Mouse (Mus musculus): Measurements from ENCODE around the gene Tmem25. TPM values are rescaled to one million over a fixed set of nuclear protein-coding genes. Genes with fewer than 3 reads are reported as not detected.

The Tmem25 gene
- polyA plus RNA-seq, 1 experiment, result 203 TPM

DNA sequence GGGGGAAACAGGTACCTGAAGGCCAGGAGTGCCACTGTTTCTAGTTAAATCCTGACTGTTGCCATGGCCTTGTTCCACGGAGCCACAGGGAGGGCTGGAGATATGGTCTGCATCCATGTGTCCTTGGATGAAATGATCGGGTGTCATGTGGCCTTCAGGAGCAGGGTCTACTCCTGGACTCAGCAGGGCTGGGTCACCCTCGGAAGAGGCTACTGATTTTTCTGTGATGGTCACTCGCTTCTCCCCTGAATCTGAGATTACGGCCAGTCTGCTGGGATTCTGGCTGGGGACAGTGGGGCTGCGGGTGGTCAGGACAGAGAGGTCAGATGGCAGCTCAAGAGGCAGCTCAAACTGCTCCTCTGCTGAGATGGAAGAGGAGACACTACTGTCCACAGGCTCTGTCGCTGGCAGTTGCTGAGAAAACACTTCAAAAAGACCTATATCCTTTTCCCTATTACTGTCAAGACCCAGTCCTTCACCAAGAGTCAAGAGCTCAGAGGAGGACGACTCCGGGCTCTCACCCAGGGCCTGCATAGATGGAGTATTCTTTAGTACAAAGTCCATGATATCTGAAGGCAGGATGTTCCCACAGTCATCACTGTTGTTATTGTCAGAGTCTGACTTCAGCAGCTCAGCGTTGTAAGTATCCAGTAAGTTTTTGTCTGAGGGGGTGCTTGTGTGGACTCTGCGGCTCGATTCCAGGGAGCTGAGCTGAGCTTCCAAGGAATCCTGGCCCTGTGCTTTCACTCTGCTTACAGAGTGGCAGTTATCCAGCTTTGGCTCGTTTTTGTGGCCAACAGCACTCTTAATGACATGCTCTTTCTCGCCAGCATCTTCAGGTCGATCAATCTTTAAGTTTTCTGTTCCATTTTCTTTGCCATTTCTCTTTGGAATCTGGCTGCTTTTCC is 21.1 kb upstream of the Tmem25 start:
- no peak for TF ChIP-seq CTCF (IDR thresholded peaks at IDR 0.05; ENCODE audit: borderline replicate concordance, insufficient read depth, low read depth, low read length)
- TF ChIP-seq POLR2A (IDR thresholded peaks at IDR 0.05; ENCODE audit: borderline replicate concordance, insufficient read depth, low read length), result no peak
- 65% methylated on average over 15 of the region's 15 CpGs for WGBS
- Histone ChIP-seq H3K4me1 (ENCODE audit: control insufficient read depth, insufficient read depth, low read length) (no peaks in the 10 kb centered on the region), H3K27ac (ENCODE audit: insufficient read depth, low read length) (no peak overlapping the region; the same call in 1 of the 2 replicates), H3K27me3 (ENCODE audit: control insufficient read depth, insufficient read depth, low read length) (no peaks in the 10 kb centered on the region), H3K4me3 (replicated peaks; ENCODE audit: insufficient read depth, low read depth, low read length) (no peak overlapping the region)
- no peak for DNase-seq

DNA sequence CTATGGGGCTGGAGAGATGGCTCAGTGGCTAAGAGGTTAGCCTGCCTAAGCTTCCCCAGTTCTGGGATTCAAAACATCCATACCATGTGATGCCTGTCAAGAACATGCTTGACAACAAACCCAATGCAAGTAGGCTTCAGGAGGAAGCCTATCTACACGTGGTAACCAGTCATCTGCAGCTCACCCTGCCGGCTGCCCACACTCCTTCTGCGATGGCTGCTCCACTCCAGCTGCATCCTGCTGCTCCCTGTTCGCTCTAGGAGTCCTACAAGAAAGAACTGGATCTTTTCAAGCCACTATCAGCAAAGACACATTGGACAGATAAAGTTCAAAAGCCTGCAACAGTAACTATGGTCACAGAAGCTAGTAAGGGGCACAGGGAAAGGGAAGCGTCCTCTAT is 18.4 kb upstream of the Tmem25 start:
- H3K4me3 ChIP-seq (replicated peaks; ENCODE audit: insufficient read depth, low read depth, low read length), result no peak overlapping the region
- H3K27me3 ChIP-seq (ENCODE audit: control insufficient read depth, insufficient read depth, low read length), result no peaks in the 10 kb centered on the region
- 86% methylated on average over 5 of the region's 5 CpGs for WGBS
- no peak for DNase-seq
- no peak for TF ChIP-seq CTCF (IDR thresholded peaks at IDR 0.05; ENCODE audit: borderline replicate concordance, insufficient read depth, low read depth, low read length)
- TF ChIP-seq POLR2A (IDR thresholded peaks at IDR 0.05; ENCODE audit: borderline replicate concordance, insufficient read depth, low read length), result no peak
- no peak overlapping the region for H3K27ac ChIP-seq (ENCODE audit: insufficient read depth, low read length)
- H3K4me1 ChIP-seq (ENCODE audit: control insufficient read depth, insufficient read depth, low read length), result no peaks in the 10 kb centered on the region

DNA sequence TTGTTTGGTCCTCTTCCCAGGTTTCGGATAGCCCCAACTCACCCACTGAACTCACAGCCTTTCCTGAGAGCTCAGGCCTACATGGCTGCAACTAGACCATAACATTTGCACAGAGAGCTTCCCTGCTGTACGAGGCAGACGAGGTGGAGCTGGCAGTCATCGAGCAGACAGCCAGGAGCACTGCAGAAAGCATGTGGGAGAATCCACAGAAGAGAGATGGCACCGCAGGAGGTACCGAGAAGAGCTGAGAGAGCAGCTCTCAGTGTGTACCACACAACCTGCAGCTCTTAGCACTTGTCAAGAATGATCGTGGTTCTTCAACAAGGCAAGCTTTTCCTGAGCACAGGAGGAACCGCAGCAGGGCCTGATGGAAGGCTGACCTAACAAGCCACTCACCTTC is 15.1 kb upstream of the Tmem25 start:
- TF ChIP-seq CTCF (IDR thresholded peaks at IDR 0.05; ENCODE audit: borderline replicate concordance, insufficient read depth, low read depth, low read length) (no peak), POLR2A (IDR thresholded peaks at IDR 0.05; ENCODE audit: borderline replicate concordance, insufficient read depth, low read length) (no peak)
- Histone ChIP-seq H3K4me3 (replicated peaks; ENCODE audit: insufficient read depth, low read depth, low read length) (no peak overlapping the region), H3K27me3 (ENCODE audit: control insufficient read depth, insufficient read depth, low read length) (no peaks in the 10 kb centered on the region), H3K4me1 (ENCODE audit: control insufficient read depth, insufficient read depth, low read length) (no peaks in the 10 kb centered on the region), H3K27ac (ENCODE audit: insufficient read depth, low read length) (no peak overlapping the region)
- WGBS, result 73% methylated on average over 8 of the region's 8 CpGs
- no peak for DNase-seq

DNA sequence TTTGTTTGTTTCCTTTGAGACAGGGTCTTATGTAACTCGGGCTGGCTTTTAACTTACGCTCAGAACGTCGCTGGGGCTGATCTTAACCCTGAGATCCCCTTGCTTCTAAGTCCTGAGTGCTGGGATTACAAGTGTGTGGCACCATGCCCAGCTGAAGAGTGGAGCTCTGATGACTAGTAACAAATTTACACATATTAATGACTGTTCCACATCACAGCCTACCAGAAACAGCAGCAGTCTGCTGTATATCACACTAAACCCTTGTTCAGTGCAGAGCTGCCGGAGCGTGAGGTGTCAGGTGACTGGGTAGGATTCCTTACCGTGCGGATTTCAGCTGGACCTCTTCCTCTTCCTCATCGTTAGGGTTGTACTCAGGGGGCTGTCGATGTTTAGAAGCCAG is 11.2 kb upstream of the Tmem25 start:
- Histone ChIP-seq H3K4me3 (replicated peaks; ENCODE audit: insufficient read depth, low read depth, low read length) (no peak overlapping the region), H3K27ac (ENCODE audit: insufficient read depth, low read length) (no peak overlapping the region), H3K4me1 (ENCODE audit: control insufficient read depth, insufficient read depth, low read length) (no peaks in the 10 kb centered on the region), H3K27me3 (ENCODE audit: control insufficient read depth, insufficient read depth, low read length) (no peaks in the 10 kb centered on the region)
- DNase-seq, result no peak
- TF ChIP-seq CTCF (IDR thresholded peaks at IDR 0.05; ENCODE audit: borderline replicate concordance, insufficient read depth, low read depth, low read length), result no peak
- TF ChIP-seq POLR2A (IDR thresholded peaks at IDR 0.05; ENCODE audit: borderline replicate concordance, insufficient read depth, low read length), result no peak
- 94% methylated on average over 10 of the region's 10 CpGs for WGBS

DNA sequence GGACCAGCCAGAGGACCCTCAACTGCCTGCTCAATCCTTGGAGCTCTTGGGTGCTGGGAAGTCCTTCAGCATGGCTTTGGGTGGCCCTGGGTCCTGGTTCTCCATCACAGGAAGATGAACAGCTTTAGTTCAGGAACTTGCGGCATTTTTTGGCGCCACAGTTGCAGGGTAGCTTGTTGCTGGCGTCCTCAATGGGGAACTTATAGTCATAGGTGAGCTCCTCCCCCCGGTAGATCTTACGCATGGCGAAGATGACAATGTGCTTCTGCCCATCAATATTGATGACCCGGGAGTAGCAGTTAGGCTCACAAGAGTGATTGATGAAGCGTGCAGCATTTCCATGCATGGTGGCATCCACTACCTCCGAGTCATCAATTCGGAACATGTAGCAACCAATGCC is 8.7 kb upstream of the Tmem25 start:
- H3K27me3 ChIP-seq (ENCODE audit: control insufficient read depth, insufficient read depth, low read length), result no peaks in the 10 kb centered on the region
- H3K4me3 ChIP-seq (replicated peaks; ENCODE audit: insufficient read depth, low read depth, low read length), result no peak overlapping the region
- H3K27ac ChIP-seq (ENCODE audit: insufficient read depth, low read length), result no peak overlapping the region
- TF ChIP-seq CTCF (IDR thresholded peaks at IDR 0.05; ENCODE audit: borderline replicate concordance, insufficient read depth, low read depth, low read length) (no peak), POLR2A (IDR thresholded peaks at IDR 0.05; ENCODE audit: borderline replicate concordance, insufficient read depth, low read length) (no peak)
- WGBS, result 92% methylated on average over 10 of the region's 10 CpGs
- no peak for DNase-seq
- no peaks in the 10 kb centered on the region for H3K4me1 ChIP-seq (ENCODE audit: control insufficient read depth, insufficient read depth, low read length)

DNA sequence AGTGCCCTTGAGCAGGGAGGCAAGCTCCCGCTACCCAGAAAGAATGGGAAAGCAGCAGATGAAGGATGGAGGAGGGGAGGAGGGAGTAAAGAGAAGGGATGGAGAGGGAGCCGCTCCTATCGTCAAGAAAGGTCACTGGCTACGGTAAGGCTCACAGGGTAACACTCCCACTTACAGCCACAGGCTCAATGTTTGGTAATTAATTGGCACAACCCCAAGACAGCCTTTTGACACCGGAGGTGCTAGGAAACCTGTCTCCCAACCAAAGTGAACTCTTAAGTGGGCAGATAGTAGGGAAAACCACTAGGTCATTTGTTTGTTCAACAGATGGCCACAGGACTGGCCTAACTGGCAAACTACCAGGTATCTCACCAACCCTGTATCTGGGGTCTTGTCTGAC is 8.0 kb upstream of the Tmem25 start:
- DNase-seq, result no peak
- Histone ChIP-seq H3K4me3 (replicated peaks; ENCODE audit: insufficient read depth, low read depth, low read length) (no peak overlapping the region), H3K27me3 (ENCODE audit: control insufficient read depth, insufficient read depth, low read length) (no peaks in the 10 kb centered on the region), H3K4me1 (ENCODE audit: control insufficient read depth, insufficient read depth, low read length) (no peaks in the 10 kb centered on the region), H3K27ac (ENCODE audit: insufficient read depth, low read length) (no peak overlapping the region)
- WGBS, result 61% methylated on average over 5 of the region's 5 CpGs
- no peak for TF ChIP-seq CTCF (IDR thresholded peaks at IDR 0.05; ENCODE audit: borderline replicate concordance, insufficient read depth, low read depth, low read length)
- TF ChIP-seq POLR2A (IDR thresholded peaks at IDR 0.05; ENCODE audit: borderline replicate concordance, insufficient read depth, low read length), result no peak

DNA sequence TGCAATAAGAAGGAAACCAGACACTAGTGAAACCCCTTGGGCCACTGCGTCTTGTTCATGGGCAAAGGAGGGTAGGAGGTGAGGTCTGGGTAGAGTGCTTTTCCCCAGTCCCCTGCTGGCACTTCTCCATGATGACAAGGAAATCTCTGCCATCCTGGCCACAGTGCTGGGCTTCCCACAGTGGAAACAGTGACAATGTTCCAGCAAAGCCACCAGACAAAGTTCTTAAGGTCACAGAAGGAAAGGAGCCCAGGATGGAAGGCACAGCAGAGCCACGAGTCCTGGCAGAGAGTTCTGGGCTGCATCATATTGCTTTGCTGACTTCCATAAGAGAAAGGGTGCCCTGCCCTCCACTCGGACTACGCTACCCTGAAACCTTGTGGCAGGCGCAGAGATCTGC is 6.4 kb upstream of the Tmem25 start:
- TF ChIP-seq CTCF (IDR thresholded peaks at IDR 0.05; ENCODE audit: borderline replicate concordance, insufficient read depth, low read depth, low read length) (no peak), POLR2A (IDR thresholded peaks at IDR 0.05; ENCODE audit: borderline replicate concordance, insufficient read depth, low read length) (no peak)
- Histone ChIP-seq H3K27me3 (ENCODE audit: control insufficient read depth, insufficient read depth, low read length) (no peaks in the 10 kb centered on the region), H3K4me3 (replicated peaks; ENCODE audit: insufficient read depth, low read depth, low read length) (no peak overlapping the region), H3K4me1 (ENCODE audit: control insufficient read depth, insufficient read depth, low read length) (no peaks in the 10 kb centered on the region), H3K27ac (ENCODE audit: insufficient read depth, low read length) (no peak overlapping the region)
- 71% methylated on average over 5 of the region's 5 CpGs for WGBS
- no peak for DNase-seq

DNA sequence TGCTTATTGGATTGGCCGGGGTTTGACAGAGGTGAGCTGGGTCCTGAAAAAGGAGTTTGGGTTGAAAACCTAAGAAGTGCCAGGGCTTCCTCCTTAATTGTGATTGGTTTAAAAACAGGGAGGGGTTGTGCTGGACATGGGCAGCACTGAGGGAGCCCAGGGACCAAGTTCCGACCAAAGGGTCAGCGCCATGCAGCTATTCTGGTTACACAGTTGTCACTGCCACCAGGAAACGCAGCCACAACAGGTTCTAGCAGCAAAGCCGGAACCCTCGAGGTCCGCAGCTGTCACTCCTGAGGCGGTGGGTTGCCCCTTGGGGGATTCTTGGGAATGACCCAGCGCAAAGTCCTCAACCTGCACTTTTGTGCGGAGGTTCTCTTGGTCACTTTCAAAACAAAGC is 5.6 kb upstream of the Tmem25 start:
- H3K27ac ChIP-seq (ENCODE audit: insufficient read depth, low read length), result no peak overlapping the region
- 71% methylated on average over 10 of the region's 10 CpGs for WGBS
- no peak for DNase-seq
- no peaks in the 10 kb centered on the region for H3K27me3 ChIP-seq (ENCODE audit: control insufficient read depth, insufficient read depth, low read length)
- no peaks in the 10 kb centered on the region for H3K4me1 ChIP-seq (ENCODE audit: control insufficient read depth, insufficient read depth, low read length)
- no peak for TF ChIP-seq POLR2A (IDR thresholded peaks at IDR 0.05; ENCODE audit: borderline replicate concordance, insufficient read depth, low read length)
- TF ChIP-seq CTCF (IDR thresholded peaks at IDR 0.05; ENCODE audit: borderline replicate concordance, insufficient read depth, low read depth, low read length), result no peak
- H3K4me3 ChIP-seq (replicated peaks; ENCODE audit: insufficient read depth, low read depth, low read length), result no peak overlapping the region
